Mouse (Mus musculus): ENCODE data around the gene Gpcpd1. TPM values are rescaled to one million over a fixed set of nuclear protein-coding genes. Genes with fewer than 3 reads are reported as not detected.

Gene Gpcpd1
- total RNA-seq, 2 experiments from 2014 or later = 47.9 to 59.3 TPM

DNA sequence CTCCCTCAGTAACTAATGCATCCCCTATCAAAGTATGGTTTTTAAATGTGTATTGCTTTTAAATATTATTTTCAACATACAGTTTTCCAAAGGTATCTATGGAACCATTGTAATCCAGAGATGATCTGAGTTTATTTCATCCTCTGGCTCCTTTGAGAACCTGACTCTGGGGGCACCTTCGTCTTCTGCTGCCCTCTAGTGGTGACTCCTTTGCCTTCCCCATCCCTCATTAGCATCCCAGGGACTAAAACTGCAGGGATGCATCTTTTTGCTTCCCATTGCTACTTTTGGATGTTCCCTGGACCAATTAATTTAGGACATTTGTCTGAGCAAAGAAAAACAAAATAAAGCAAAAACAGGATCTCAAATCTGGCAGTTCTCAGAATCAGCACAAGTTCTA is 102.1 kb downstream of the Gpcpd1 start:
- DNase-seq (ENCODE audit: low spot score in 2 of 2) = peak; percentile 30 to 38

- DNase-seq (ENCODE audit: low spot score in 2 of 2) = no peak
Measured at GRCm38 (mm10) chr2:132481547-132481946, 106.0 kb downstream of the Gpcpd1 start.

Other genes with a start within 250 kb of the Gpcpd1 start
- gene Prokr2, start 202.3 kb downstream of the Gpcpd1 start, total RNA-seq (2021) = not detected
- gene Shld1, start 99.2 kb upstream of the Gpcpd1 start, total RNA-seq (2021) = 1 to 10 TPM; 4.4 to 5.6 TPM
- under 1 TPM; 0.12 to 0.18 TPM for gene Chgb, start 193.5 kb upstream of the Gpcpd1 start, total RNA-seq (2021)
- 10 to 100 TPM; 11.6 to 14.1 TPM for gene Trmt6, start 228.3 kb upstream of the Gpcpd1 start, total RNA-seq (2021)
- 1 to 10 TPM; 3.6 to 3.7 TPM for gene Mcm8, start 228.4 kb upstream of the Gpcpd1 start, total RNA-seq (2021)